Mouse (Mus musculus): ENCODE measurements around the gene Arpp21. TPM values are rescaled to one million over a fixed set of nuclear protein-coding genes. Genes with fewer than 3 reads are reported as not detected.

Gene Arpp21
- 0.62 TPM for total RNA-seq (2023)

GRCm38 (mm10) chr9:112235696-112236397 lies at the start of gene Arpp21:
Gene Arpp21, minus strand, starts transcription at chr9:112235938.

